Mouse (Mus musculus): ENCODE measurements around the gene Gpd2.

GRCm38 (mm10) chr2:57362503-57362902 is 125.1 kb downstream of the Gpd2 start:
- no peak for TF ChIP-seq HCFC1 (IDR thresholded peaks at IDR 0.05; ENCODE audit: borderline replicate concordance, insufficient read depth, low read length)
- TF ChIP-seq ZNF384 (IDR thresholded peaks at IDR 0.05; ENCODE audit: low read depth, low read length), result no peak

All from ES-E14 (cell line).